Mouse (Mus musculus): ENCODE measurements at regions not wholly inside any gene's neighbourhood (a gene's known extent, or its start where the extent isn't known, plus 50 kb on each side); places are given as distances from the start of the nearest gene placed in this dataset.

DNA sequence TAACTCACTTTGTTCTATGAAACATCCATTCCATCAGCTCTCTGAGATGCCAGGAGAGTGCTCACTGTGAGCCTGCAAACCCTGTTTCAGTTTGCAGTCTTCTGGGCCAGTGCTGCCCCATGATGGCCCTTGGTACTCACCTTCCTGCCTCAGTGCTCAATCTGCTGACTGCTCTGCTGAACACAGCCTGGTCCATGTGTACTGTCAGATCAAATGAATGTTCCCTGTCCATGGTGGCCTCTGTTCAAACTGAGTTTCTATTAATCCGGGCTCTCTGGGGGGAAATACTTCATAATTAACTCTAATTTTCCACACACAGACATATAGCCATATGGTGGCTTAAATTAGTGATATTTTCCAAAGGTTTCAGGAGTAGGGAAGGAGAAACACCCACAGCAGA lies 503.3 kb downstream of the Tmem132b start:
- TF ChIP-seq TAL1 (conservative IDR thresholded peaks at IDR 0.05; ENCODE audit: low read depth, low read length) (no peak), CTCF (IDR thresholded peaks at IDR 0.05; ENCODE audit: low read depth, low read length) (no peak), GATA1 (IDR thresholded peaks at IDR 0.05; ENCODE audit: borderline replicate concordance, low read length) (no peak)
